Mouse (Mus musculus) lung, postnatal 0 days (tissue): ENCODE data around the gene Pwwp2a. TPM values are rescaled to one million over a fixed set of nuclear protein-coding genes. Genes with fewer than 3 reads are reported as not detected.

Source experiments
- ATAC-seq: fragments of 200-750 bp; cut with Nextera tagmentation; 2 replicates; pipeline ENCODE4 v1.8.0; 2017; ENCODE audit warnings: moderate library complexity
- DNase-seq: peaks from one replicate; pipeline ENCODE4 v3.0.0-alpha.2; 2016; ENCODE audit warnings: low spot score
- H3K27ac ChIP-seq: fragments of 300-500 bp; sonication (generic); 2 replicates; pipeline ENCODE4 v1.5.1; 2014; ENCODE audit warnings: antibody characterized with exemption, mild to moderate bottlenecking, low read length, mixed read lengths
- H3K27me3 ChIP-seq: fragments of 300-500 bp; sonication (generic); replicated peaks from 2 replicates; pipeline ENCODE4 v1.6.1; 2014; ENCODE audit warnings: low read length, mixed read lengths; ENCODE audit not compliant: insufficient read depth
- H3K36me3 ChIP-seq: fragments of 300-500 bp; sonication (generic); 2 replicates; pipeline ENCODE4 v1.6.1; 2014; ENCODE audit warnings: low read length, mixed read lengths; ENCODE audit not compliant: insufficient read depth
- H3K4me1 ChIP-seq: fragments of 300-500 bp; sonication (generic); 2 replicates; pipeline ENCODE4 v1.6.1; 2014; ENCODE audit warnings: antibody characterized with exemption, low read depth, low read length, mixed read lengths; ENCODE audit not compliant: insufficient read depth
- H3K4me2 ChIP-seq: fragments of 300-500 bp; sonication (generic); replicated peaks from 2 replicates; pipeline ENCODE4 v1.6.1; 2014; ENCODE audit warnings: low read depth, mild to moderate bottlenecking, low read length, moderate library complexity, mixed read lengths
- H3K4me3 ChIP-seq: fragments of 300-500 bp; sonication (generic); 2 replicates; pipeline ENCODE4 v1.5.1; 2014; ENCODE audit warnings: low read depth, low read length
- H3K9ac ChIP-seq: fragments of 300-500 bp; sonication (generic); replicated peaks from 2 replicates; pipeline ENCODE4 v1.6.1; 2014; ENCODE audit warnings: low read depth, mild to moderate bottlenecking
- H3K9me3 ChIP-seq: fragments of 300-500 bp; sonication (generic); 2 replicates; pipeline ENCODE4 v1.6.1; 2016; ENCODE audit warnings: low read length, mixed read lengths
- CTCF ChIP-seq: IDR thresholded peaks from 2 replicates; pipeline ENCODE4 v1.5.1; 2016; ENCODE audit warnings: antibody characterized with exemption, mild to moderate bottlenecking
- EP300 ChIP-seq: IDR thresholded peaks from 2 replicates; pipeline ENCODE4 v1.6.1; 2016; ENCODE audit warnings: antibody characterized with exemption, mild to moderate bottlenecking, control low read depth
- WGBS: fragments of 180-500 bp; shearing (Covaris S2); extraction: QIAGEN DNeasy Blood & Tissue Kit; methylation state at CpG from one replicate; pipeline ENCODE4 v1.1.7; 2014; 5-methylcytosine and 5-hydroxymethylcytosine counted together
- polyA plus RNA-seq: library from polyadenylated mRNA; unstranded; fragments of >200 nt; fragmentation: Nextera tagmentation; extraction: Ambion mirVana; gene quantifications from 2 replicates; pipeline ENCODE4 v1.2.1, GENCODE M21; 2015

Gene Pwwp2a
- polyA plus RNA-seq, 1 experiment from 2014 or later: 14.2 TPM

DNA sequence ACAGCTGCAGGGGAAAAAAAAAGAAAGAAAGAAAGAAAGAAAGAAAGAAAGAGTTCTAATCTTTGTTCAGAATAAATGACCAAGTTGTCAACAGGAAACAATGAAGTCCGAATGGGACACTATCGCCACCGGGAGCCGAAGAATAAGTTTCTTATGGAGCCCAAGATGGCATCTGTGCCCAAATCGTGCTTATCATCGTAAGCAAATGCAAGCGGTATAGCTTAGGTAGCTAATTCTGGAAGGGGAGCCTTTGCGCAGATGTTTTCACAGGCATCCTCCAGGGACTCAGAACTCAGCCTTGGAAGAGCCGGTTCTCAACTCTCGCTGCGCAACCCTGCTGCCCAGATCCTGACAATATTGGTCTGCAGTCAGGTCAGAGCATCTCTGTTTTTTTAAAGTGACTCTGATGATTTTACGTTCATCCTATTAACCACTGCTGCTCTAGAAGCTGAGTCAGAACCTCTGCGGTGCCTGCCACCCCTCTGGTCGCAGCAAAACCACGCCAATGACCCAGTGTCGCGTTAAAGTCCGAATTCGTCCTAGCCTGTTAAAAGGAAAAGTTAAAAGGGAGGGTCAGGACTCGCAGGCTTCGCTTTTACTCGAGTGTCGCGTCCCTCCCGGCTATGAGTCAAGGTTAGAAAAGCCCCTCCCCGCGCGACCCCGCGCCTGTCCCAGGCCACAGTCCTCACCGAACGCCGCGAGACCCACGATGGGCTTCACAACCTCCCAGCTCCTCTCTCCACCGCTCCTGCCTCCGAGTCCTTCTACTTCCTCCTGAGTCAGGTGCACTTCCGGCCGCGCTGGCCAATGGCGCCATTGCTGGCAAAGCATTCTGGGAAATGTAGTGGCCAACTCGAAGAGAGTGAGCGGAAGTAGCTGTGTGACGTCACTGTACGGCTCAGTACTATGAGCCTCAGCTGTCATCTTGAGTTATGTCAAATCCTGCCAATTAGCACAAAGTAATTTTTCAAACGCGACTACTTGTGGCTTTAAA is 65.7 kb downstream of the Pwwp2a start, which contains the start of gene Ttc1:
TSS of gene Ttc1 (minus strand) at position 776 of the 994 bp plus-strand sequence.
- peak within 1 kb of the TSS; percentile 78 for H3K4me3 ChIP-seq
- peaks cover 10% of the 10 kb centered on the region for H3K36me3 ChIP-seq
- H3K27ac ChIP-seq: peak within 1 kb of the TSS; percentile 73; the same call in 1 of the 2 replicates
- ATAC-seq (peak; percentile 99), DNase-seq (peak; percentile 99)
- peaks cover 6% of the 10 kb centered on the region; the same call in 1 of the 2 replicates for H3K4me1 ChIP-seq
- H3K9ac ChIP-seq: peak within 1 kb of the TSS; percentile 80
- TF ChIP-seq CTCF: no peak
- WGBS: 3% methylated on average over 47 of the region's 47 CpGs
- H3K4me2 ChIP-seq: peak within 1 kb of the TSS; percentile 63
- H3K27me3 ChIP-seq: no peaks in the 10 kb centered on the region
- H3K9me3 ChIP-seq: no peaks in the 10 kb centered on the region

DNA sequence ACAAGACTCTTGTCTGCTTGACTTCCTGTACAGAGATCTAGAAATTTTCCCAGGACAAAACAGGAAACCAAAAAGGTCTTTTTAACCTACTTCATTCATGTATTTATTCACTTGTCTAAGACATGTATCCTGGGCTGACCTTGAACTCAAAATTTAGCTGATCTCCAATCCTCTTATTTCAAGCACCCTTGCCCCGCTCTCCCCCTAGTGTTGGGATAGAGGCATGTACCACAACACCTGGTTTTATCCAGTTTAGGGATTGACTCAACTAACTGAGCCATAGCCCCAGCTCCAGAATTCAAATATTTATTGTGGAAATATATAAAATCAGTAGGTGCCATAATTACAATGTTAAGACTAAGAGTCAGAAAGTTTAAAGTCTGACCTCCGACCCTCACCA is 69.7 kb downstream of the Pwwp2a start:
- Histone ChIP-seq H3K4me2 (no peak overlapping the region), H3K27me3 (no peaks in the 10 kb centered on the region), H3K36me3 (no peaks in the 10 kb centered on the region), H3K9ac (no peak overlapping the region), H3K4me1 (peaks cover 6% of the 10 kb centered on the region; the same call in 1 of the 2 replicates), H3K27ac (no peak overlapping the region), H3K4me3 (no peak overlapping the region), H3K9me3 (no peaks in the 10 kb centered on the region)
- TF ChIP-seq EP300: no peak
- peak; percentile 35 for TF ChIP-seq CTCF
- DNase-seq: no peak
- ATAC-seq: no peak
- WGBS: 67% methylated on average over 2 of the region's 2 CpGs

DNA sequence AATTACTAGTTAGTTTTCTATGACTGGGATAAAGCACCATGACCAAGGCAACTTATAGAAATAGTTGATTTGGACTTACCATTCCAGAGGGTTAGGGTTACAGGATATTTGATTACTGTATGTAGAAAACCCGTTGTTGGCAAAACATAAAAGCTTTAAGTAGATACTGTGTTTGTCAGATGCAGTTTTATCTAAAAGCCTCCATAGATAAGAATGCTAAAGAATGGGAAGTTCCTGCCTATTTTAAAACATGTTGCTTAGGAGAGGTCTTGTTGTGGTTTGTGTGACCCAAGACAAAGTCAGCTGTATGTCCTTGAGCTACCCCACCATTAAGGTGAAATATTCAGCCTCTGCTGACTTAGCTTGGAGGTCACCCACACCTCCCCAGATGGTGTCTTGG is 72.8 kb downstream of the Pwwp2a start:
- ATAC-seq: no peak
- no peaks in the 10 kb centered on the region for H3K36me3 ChIP-seq
- H3K4me2 ChIP-seq: no peak overlapping the region
- H3K4me3 ChIP-seq: no peak overlapping the region
- H3K4me1 ChIP-seq: no peaks in the 10 kb centered on the region
- H3K9me3 ChIP-seq: no peaks in the 10 kb centered on the region
- no peak for DNase-seq
- no peak for TF ChIP-seq EP300
- no peaks in the 10 kb centered on the region for H3K27me3 ChIP-seq
- H3K9ac ChIP-seq: no peak overlapping the region
- 51% methylated on average over 1 of the region's 1 CpGs for WGBS
- H3K27ac ChIP-seq: no peak overlapping the region

DNA sequence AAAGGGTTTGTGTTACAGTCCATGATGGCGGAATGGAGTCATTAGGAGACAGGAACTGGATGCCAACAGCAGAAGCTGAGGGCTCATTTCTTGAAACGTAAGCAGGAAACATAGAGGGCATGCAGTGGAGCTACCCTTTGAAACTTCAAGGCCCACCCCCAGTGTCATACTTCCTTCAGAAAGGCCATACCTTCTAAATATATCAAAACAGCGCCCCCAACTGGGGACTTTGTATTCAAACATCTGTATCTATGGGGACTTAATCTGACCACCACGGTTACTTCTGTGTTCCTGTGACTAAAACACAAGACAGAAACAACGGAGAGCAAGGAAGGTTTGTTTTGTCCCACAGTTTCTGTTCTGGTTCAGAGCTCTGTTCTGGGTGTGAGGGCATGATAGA is 73.6 kb downstream of the Pwwp2a start:
- DNase-seq: no peak
- H3K9me3 ChIP-seq: no peaks in the 10 kb centered on the region

DNA sequence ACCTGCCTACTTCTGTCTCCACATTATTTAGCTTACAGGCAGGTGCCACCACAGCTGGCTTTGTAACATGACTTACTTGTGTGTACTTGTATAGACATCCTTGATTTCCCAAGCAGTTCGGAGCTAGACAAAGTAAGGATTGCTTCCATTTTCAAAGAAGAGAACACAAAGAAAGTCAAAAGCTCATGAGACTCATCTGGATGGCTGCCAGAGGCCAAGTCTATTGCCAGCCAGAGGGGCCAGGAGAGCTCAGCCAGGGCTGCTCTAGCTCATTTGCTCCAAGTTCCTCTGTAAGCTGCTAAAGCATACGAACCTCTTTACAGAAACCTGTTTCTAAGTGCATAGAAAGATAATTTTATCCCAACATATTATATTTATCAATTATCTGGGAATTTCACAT is 76.6 kb downstream of the Pwwp2a start:
- H3K4me3 ChIP-seq: no peak overlapping the region

More for the DNA sequence above, 73.6 kb downstream of the Pwwp2a start:
- Histone ChIP-seq H3K27ac (no peak overlapping the region), H3K4me1 (no peaks in the 10 kb centered on the region), H3K9ac (no peak overlapping the region), H3K4me3 (no peak overlapping the region), H3K4me2 (no peak overlapping the region), H3K36me3 (no peaks in the 10 kb centered on the region), H3K27me3 (no peaks in the 10 kb centered on the region)
- TF ChIP-seq CTCF (no peak), EP300 (no peak)
- ATAC-seq: no peak
- WGBS: 61% methylated on average over 5 of the region's 5 CpGs

DNA sequence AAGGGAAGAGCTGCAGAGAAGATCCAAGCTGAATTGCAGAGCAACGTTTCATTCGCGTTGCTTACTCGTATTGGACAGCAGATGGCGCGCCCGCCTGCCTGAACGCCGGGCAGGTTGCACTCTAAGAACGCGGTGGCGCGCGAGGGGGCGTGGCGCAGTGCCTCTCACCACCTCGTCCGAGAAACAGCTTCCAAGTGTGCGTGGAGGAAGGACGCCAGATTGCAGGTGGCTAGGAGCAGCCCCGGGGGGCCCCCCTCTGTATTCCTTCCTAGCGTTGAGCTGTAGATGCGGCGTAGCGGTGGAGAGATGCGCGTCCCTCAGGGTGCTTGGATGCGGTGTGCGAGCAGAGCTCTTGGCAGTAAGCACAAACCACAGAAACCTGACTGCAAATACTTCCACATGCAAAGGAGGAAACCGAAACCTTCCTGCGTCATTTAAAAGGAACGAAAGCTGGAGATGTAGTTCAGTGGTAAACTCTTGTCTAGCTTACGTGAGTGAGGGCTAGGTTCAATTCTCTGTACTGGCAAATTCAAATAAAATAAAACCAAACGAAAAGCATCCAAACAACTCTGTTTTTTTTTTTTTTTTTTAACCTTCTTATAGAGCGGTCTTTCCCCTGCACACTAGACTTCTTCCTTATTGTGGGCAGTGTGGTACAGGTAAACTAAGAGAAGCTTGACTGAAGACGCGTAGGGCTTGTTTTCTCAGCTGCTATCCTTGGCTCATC is 85.3 kb downstream of the Pwwp2a start:
- peak overlapping the region; percentile 58 for H3K4me2 ChIP-seq
- H3K27ac ChIP-seq: no peak overlapping the region
- H3K9me3 ChIP-seq: no peaks in the 10 kb centered on the region
- TF ChIP-seq EP300 (no peak), CTCF (peak; percentile 96)
- H3K9ac ChIP-seq: no peak overlapping the region
- H3K27me3 ChIP-seq: no peaks in the 10 kb centered on the region
- ATAC-seq (peak; percentile 87), DNase-seq (peak; percentile 91)
- H3K36me3 ChIP-seq: no peaks in the 10 kb centered on the region
- peak overlapping the region; percentile 34 for H3K4me3 ChIP-seq
- no peaks in the 10 kb centered on the region for H3K4me1 ChIP-seq
- 5% methylated on average over 37 of the region's 37 CpGs for WGBS

More for the DNA sequence above, 76.6 kb downstream of the Pwwp2a start:
- no peaks in the 10 kb centered on the region for H3K9me3 ChIP-seq
- no peak overlapping the region for H3K4me2 ChIP-seq
- no peaks in the 10 kb centered on the region for H3K27me3 ChIP-seq
- H3K36me3 ChIP-seq: no peaks in the 10 kb centered on the region
- WGBS: 61% methylated on average over 2 of the region's 2 CpGs
- no peaks in the 10 kb centered on the region for H3K4me1 ChIP-seq
- H3K27ac ChIP-seq: no peak overlapping the region
- ATAC-seq (no peak), DNase-seq (no peak)
- no peak overlapping the region for H3K9ac ChIP-seq
- TF ChIP-seq EP300 (no peak), CTCF (no peak)
